ENCODE assay signal across 9 mouse cellular contexts in the genomic region with DNA sequence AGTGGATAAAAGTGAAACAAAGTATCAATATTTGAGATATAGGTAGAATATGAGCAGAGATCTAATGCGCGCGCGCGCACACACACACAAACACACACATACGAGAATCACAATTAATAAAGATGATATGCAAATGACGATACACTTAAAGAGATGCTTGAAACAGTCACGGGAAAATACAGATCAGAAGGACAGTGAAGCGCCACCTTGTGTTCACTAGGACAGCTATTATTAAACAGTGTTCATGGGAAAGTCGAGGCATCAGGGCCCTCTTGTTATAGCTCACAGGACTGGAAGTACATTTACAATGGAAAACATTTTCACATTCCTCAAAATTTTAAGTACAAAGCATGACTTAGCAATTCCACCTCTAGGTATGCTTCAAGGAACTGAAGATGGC.
DNase-seq lines count a peak whose midpoint lies in the region; ATAC-seq and TF ChIP-seq lines count a peak whose summit lies in the region.
"Had no signal": no experiment of that assay in that cellular context is flagged by ENCODE, and none has a peak within 500 bp of the region (broad histone marks: within the 10 kb centered on the region; RNA-seq: fewer than 3 reads in every experiment).

No protein-coding gene starts in this region.

- no peak overlapping the region for H3K4me2 ChIP-seq in limb, embryonic 14.5 days (replicated peaks; ENCODE audit: low read depth, low read length, severe bottlenecking)
- no peak overlapping the region for H3K4me2 ChIP-seq in hindbrain, embryonic 14.5 days (replicated peaks)
- H3K4me2 ChIP-seq: midbrain, embryonic 12.5 days had no signal

- no peak for TF ChIP-seq POLR2A in limb, embryonic 14.5 days (IDR thresholded peaks at IDR 0.05; ENCODE audit: borderline replicate concordance, extremely low read depth, insufficient read depth, insufficient read length)

- 77% methylated on average over 10 of the region's 10 CpGs for WGBS in limb, embryonic 14.5 days
- 84% methylated on average over 10 of the region's 10 CpGs for WGBS in limb, embryonic 10.5 days
- 70% methylated on average over 10 of the region's 10 CpGs for WGBS in hindbrain, embryonic 14.5 days

- no peak overlapping the region for H3K9ac ChIP-seq in limb, embryonic 14.5 days (ENCODE audit: low read depth, low read length, severe bottlenecking)
- no peak overlapping the region for H3K9ac ChIP-seq in hindbrain, embryonic 14.5 days
- H3K9ac ChIP-seq: midbrain, embryonic 12.5 days had no signal

- no peaks in the 10 kb centered on the region for H3K9me3 ChIP-seq in limb, embryonic 14.5 days (ENCODE audit: control insufficient read depth, low read length)
- H3K9me3 ChIP-seq in limb, embryonic 10.5 days (replicated peaks), result no peaks in the 10 kb centered on the region
- no peaks in the 10 kb centered on the region for H3K9me3 ChIP-seq in hindbrain, embryonic 14.5 days (ENCODE audit: control insufficient read depth, low read length)
- H3K9me3 ChIP-seq: midbrain, embryonic 12.5 days had no signal

- H3K27ac ChIP-seq in limb, embryonic 14.5 days (replicated peaks; ENCODE audit: low read depth, low read length), result no peak overlapping the region
- no peak overlapping the region for H3K27ac ChIP-seq in limb, embryonic 10.5 days
- H3K27ac ChIP-seq in hindbrain, embryonic 14.5 days, result no peak overlapping the region
- H3K27ac ChIP-seq: midbrain, embryonic 12.5 days had no signal

- peak; percentile 17 for DNase-seq in cerebellum, adult 9-10 months
- no peak for DNase-seq in cerebellum, adult 9-11 months
- DNase-seq in limb, embryonic 14.5 days (ENCODE audit: low spot score), result peak; percentile 37
- no peak for DNase-seq in limb, embryonic 10.5 days (ENCODE audit: low spot score)
- peak; percentile 2 for DNase-seq in T-cell, adult 2 months (ENCODE audit: low spot score)
- peak; percentile 58 for DNase-seq in lung, postnatal 36 days
- no peak for DNase-seq in hindbrain, embryonic 14.5 days (ENCODE audit: low spot score)
- no peak for DNase-seq in adrenal gland, postnatal 10 days

- no peak for ATAC-seq in limb, embryonic 14.5 days (ENCODE audit: low FRiP score, low read depth)
- no peak for ATAC-seq in hindbrain, embryonic 14.5 days (ENCODE audit: low FRiP score)

- no peak overlapping the region for H3K4me3 ChIP-seq in limb, embryonic 14.5 days (replicated peaks; ENCODE audit: low read length)
- H3K4me3 ChIP-seq in limb, embryonic 10.5 days, result no peak overlapping the region
- H3K4me3 ChIP-seq in hindbrain, embryonic 14.5 days (replicated peaks; ENCODE audit: low read length), result no peak overlapping the region
- H3K4me3 ChIP-seq: midbrain, embryonic 12.5 days had no signal

- no peaks in the 10 kb centered on the region for H3K27me3 ChIP-seq in limb, embryonic 14.5 days (ENCODE audit: control insufficient read depth, insufficient read depth, low read length)
- no peaks in the 10 kb centered on the region for H3K27me3 ChIP-seq in limb, embryonic 10.5 days (ENCODE audit: low read depth, poor library complexity, severe bottlenecking)
- no peaks in the 10 kb centered on the region for H3K27me3 ChIP-seq in hindbrain, embryonic 14.5 days (ENCODE audit: control insufficient read depth, insufficient read depth, low read length)
- H3K27me3 ChIP-seq: midbrain, embryonic 12.5 days had no signal

- peaks cover 3% of the 10 kb centered on the region; the same call in 1 of the 2 replicates for H3K4me1 ChIP-seq in limb, embryonic 14.5 days (ENCODE audit: control insufficient read depth, insufficient read depth, low read length)
- peaks cover 22% of the 10 kb centered on the region for H3K4me1 ChIP-seq in limb, embryonic 10.5 days
- H3K4me1 ChIP-seq in hindbrain, embryonic 14.5 days (replicated peaks; ENCODE audit: control insufficient read depth, insufficient read depth, low read length), result peaks cover 21% of the 10 kb centered on the region

- H3K36me3 ChIP-seq in limb, embryonic 14.5 days (ENCODE audit: control insufficient read depth, insufficient read depth, low read length), result peaks cover 14% of the 10 kb centered on the region; the same call in 1 of the 2 replicates
- peaks cover 15% of the 10 kb centered on the region for H3K36me3 ChIP-seq in limb, embryonic 10.5 days
- H3K36me3 ChIP-seq in hindbrain, embryonic 14.5 days (replicated peaks; ENCODE audit: control insufficient read depth, insufficient read depth), result peaks cover 8% of the 10 kb centered on the region; the same call in 1 of the 2 replicates

Comparison
In these comparisons a context has a peak if more than half of its experiments do, and no peak if none do; other contexts are left out.
1. DNase-seq: peak in cerebellum, adult 9-10 months (single experiment), limb, embryonic 14.5 days (single experiment), T-cell, adult 2 months (single experiment) and lung, postnatal 36 days (single experiment); none in cerebellum, adult 9-11 months (single experiment), limb, embryonic 10.5 days (single experiment), hindbrain, embryonic 14.5 days (single experiment) and adrenal gland, postnatal 10 days (single experiment).